Mouse (Mus musculus): Measurements from ENCODE around the gene Vmn1r228.

DNA sequence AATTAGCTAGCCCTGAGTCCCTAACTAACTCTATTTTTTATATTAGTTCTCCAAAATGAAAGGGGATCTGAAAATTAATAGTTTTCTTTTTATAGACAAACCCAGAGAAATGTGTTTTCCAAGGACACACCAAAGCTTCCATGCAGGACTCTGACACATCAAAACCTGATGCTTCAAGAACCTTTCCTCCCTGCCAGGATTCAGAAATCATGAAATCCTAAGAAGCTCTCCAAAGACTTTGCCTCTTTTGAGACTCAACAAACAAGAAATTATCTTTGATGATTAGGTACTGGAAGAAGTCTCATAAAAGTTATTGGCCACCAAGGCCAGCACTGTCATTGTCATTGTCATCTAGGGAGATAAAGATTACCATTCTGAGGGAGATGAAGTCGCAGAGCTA lies 56.4 kb downstream of the Vmn1r228 start, which contains the start of gene Vmn1r227:
- TF ChIP-seq POLR2A (IDR thresholded peaks at IDR 0.05; ENCODE audit: insufficient read depth, low read length), result no peak
- TF ChIP-seq CTCF (IDR thresholded peaks at IDR 0.05; ENCODE audit: low read depth, low read length), result no peak

All from ES-Bruce4 (cell line).